Mouse (Mus musculus): Measurements from ENCODE around the gene Fam186a.
"Not testable (repeated sequence)": the region's sequence is repeated elsewhere in the genome, so short reads cannot be mapped to it uniquely, and the experiment has no call there.

The Fam186a gene

GRCm38 (mm10) chr15:99936659-99937058 lies 30.2 kb downstream of the Fam186a start:
- DNase-seq (ENCODE audit: inconsistent age in 2 of 2, low spot score in 1 of 2), result no peak

- no peak for DNase-seq (ENCODE audit: inconsistent age in 2 of 2, low spot score in 1 of 2)
Measured at GRCm38 (mm10) chr15:99934501-99934900, 32.4 kb downstream of the Fam186a start.

DNA sequence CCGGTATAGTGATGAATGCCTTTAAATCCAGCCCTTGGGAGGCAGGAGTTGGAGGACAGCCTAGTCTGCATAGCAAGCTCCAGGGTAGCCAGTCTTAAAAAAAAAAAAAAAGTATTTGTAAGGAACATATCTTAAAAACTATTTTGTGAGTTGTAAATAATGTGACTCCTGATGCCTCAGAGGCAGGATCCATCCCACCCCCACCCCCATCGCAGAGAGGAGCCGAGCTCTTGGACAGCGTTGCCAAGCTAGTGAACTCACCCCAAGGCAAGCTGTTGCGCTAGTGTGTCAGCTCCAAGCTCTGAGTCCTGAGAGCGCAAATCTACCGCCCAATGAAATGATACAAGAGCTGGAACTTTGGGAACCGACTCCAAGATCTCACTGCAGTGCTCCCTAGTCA lies 35.6 kb downstream of the Fam186a start:
- DNase-seq (ENCODE audit: inconsistent age in 2 of 2, low spot score in 1 of 2), result no peak

- DNase-seq (ENCODE audit: inconsistent age in 2 of 2, low spot score in 1 of 2), result no peak
Measured at GRCm38 (mm10) chr15:99919601-99920158, 47.2 kb downstream of the Fam186a start.

DNA sequence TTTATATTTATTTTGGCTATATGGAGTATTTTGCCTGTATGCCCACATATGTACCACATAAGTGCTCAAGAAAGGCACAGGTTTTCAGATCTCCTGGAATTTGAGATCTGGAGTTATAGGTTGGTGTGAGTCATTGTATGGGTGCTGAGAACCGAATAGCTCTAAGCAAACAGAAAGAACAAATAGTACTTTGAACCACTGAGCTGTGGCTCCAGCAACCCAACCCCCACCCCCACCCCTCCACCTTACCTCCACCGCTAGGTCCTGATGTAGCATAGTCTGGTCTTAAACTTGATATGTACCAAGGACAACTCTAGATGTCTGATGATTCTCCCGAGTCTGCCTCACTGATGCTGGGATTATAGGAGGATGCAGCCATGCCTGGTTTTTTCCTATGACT lies 49.6 kb downstream of the Fam186a start:
- no peak for DNase-seq (ENCODE audit: inconsistent age in 2 of 2, low spot score in 1 of 2)

DNA sequence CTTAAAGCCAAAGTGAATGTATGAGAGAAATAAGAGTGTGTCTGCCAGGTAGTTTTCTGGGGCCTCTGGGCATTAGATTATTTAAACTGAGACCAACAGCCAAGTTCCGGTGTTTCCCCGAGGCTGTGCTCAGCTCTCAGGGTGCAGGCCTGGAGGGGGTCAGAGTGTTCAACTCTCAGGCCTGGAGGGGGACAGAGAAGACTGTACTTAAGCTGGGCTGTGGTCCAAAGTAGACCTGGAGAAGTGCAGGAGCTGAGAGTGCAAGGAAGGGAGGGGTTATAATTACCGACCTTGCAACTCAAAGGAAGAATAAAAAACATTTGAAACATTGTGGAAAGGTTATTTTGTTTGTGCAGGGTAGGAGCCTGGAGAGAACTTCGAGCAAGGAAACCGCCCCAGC lies 52.2 kb downstream of the Fam186a start:
- no peak for DNase-seq (ENCODE audit: inconsistent age in 2 of 2, low spot score in 1 of 2)

- no peak for DNase-seq (ENCODE audit: inconsistent age in 2 of 2, low spot score in 1 of 2)
Measured at GRCm38 (mm10) chr15:99911785-99912184, 55.1 kb downstream of the Fam186a start.

GRCm38 (mm10) chr15:99909339-99909996 lies 57.4 kb downstream of the Fam186a start:
- DNase-seq (ENCODE audit: inconsistent age in 2 of 2, low spot score in 1 of 2), result peak in 1 of 2 experiments; percentile 56

DNA sequence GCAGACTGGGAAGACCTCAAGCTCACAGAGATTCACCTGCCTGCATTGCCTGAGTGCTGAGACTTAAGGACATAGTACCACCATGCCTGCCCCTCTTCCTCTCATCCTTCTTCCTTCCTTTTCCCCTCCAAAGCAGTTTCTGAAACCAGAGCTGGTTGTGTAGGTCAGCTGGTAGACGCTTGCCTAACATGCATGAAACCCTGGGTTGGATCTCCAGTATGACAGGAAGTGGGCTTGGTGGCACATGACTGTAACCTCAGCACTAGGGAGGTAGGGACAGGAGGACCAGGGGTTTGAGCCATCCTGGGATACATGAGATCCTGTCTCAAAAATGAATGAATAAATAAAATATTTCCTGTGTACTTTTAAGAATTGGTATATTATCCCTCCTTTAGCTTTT lies 59.3 kb downstream of the Fam186a start:
- DNase-seq (ENCODE audit: inconsistent age in 2 of 2, low spot score in 1 of 2), result no peak

- DNase-seq (ENCODE audit: inconsistent age in 2 of 2, low spot score in 1 of 2), result no peak
Measured at GRCm38 (mm10) chr15:99907041-99907440, 59.8 kb downstream of the Fam186a start.

GRCm38 (mm10) chr15:99904841-99905240 lies 62.0 kb downstream of the Fam186a start:
- DNase-seq (ENCODE audit: inconsistent age in 2 of 2, low spot score in 1 of 2), result no peak

DNA sequence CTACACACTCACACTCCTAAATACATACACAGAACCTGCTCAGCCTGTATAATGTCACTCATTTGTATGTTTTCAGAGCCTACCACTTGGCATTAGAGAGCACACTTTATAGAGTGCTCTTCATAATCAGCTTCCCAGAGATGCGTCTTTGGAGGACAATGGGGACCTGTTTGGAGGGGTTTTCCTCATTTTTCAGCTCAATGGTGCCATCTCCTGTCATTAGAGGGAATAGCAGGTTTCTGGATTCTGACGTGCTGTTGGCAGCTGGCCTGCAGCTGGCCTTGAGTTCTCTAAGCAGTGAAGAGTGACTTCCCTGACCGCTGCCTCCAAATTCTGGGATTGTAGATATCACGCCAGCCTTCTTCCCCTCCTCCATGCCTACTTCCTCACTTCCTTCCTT lies 62.5 kb downstream of the Fam186a start:
- peak; percentile 86 to 95 for DNase-seq (ENCODE audit: inconsistent age in 2 of 2, low spot score in 1 of 2)

- DNase-seq (ENCODE audit: inconsistent age in 2 of 2, low spot score in 1 of 2), result peak in 1 of 2 experiments; percentile 40
Measured at GRCm38 (mm10) chr15:99903227-99903626, 63.6 kb downstream of the Fam186a start.

- peak in 1 of 2 experiments; percentile 53 for DNase-seq (ENCODE audit: inconsistent age in 2 of 2, low spot score in 1 of 2)
Measured at GRCm38 (mm10) chr15:99902786-99903185, 64.1 kb downstream of the Fam186a start.

DNA sequence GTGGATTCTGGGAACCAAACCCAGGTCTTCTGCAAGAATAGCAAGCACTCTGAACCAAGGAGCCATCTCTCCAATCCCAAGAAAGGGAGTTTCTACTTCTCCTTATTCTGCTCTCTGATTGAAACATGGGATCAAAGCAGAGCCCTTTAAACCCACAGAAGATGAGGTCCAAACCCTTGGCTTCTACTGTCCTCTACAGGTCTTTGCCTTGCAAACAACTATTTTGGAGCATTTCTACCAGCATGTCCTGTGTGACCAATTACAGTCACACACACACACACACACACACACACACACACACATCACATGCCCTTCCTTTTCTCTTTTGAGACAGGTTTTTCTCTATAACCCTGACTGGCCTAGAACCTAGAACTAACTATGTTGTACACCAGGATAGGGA lies 70.2 kb downstream of the Fam186a start:
- no peak for DNase-seq (ENCODE audit: inconsistent age in 2 of 2, low spot score in 1 of 2)

DNA sequence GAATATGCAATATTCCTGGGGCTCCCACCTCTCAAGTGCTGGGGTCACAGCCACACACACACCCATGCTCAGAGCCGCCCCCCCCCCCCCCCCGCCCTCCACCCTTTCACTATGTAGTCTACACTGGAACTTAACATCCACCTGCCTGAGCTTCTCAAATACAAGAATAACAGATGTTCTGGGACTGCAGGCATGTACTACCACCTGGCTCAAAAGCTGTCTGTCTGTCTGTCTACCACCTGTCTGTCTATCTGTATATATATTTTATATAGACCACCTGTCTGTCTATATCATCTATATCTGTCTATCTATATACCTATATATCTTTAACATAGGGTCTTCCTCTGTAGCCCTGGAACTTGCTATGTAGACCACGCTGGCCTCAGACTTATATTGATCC lies 75.5 kb downstream of the Fam186a start:
- DNase-seq (ENCODE audit: inconsistent age in 2 of 2, low spot score in 1 of 2), result peak in 1 of 2 experiments; percentile 29

DNA sequence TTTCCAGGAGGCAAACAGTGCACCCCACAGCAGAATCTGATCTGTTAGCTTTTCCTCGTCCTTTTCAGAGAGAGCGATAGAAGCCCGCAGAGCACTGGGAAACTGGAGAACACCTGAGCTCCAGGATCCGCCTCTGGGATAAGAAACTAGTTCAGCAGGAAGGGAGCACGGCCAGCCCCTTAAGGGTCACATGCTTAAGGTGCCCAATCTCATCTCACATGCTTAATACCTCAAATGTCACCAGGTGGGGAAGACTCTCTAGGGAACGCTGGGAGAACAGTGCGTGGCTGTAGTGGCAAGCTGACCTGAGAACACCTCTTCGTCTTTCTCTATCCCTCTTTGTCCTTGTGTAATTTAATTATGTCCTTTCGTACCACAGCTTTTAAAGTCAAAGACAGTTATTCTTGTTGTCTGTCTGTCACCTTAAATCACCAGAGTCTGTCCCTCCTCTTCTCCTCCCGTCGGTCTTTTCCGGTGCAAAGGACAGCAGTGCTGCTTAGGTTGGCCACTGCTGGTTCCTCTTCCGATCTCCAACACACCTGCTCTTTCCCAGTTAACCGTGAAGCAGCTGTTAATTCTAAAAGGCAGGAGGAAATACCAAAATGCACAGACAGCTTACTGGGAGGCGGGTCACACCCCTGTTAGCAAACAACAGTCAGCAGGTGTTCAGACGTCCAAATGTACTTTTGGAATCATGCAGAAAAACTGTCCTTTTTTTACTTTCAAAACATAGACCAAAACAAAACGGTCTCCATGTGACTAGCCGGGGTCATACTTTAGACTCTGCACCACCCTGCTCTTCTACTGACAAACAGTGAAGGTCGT lies 76.2 kb downstream of the Fam186a start:
- peak; percentile 38 to 73 for DNase-seq (ENCODE audit: inconsistent age in 2 of 2, low spot score in 1 of 2)

- peak; percentile 10 to 66 for DNase-seq (ENCODE audit: inconsistent age in 2 of 2, low spot score in 1 of 2)
Measured at GRCm38 (mm10) chr15:99889275-99889874, 77.5 kb downstream of the Fam186a start.

GRCm38 (mm10) chr15:99887130-99887529 lies 79.7 kb downstream of the Fam186a start:
- DNase-seq (ENCODE audit: inconsistent age in 2 of 2, low spot score in 1 of 2), result not testable (repeated sequence)

DNA sequence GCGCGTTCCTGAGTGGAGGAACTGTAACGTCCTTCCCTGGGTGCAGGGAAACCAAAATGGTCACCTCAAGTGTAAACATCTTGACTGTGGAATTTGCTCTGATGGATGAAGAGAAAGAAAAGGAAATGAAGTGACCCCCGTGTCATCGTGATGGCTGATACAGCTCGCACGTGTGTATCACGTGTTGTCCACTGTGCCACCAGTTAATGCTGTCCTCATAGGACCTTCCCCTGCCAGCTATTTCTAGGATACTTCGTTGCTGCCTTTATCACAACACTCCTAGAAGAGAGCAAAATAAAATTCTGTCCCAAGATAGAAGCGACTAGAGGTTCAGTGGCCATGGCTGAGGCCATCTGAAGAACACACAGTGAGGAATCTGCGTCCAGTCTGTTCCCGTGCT lies 82.8 kb downstream of the Fam186a start:
- DNase-seq (ENCODE audit: inconsistent age in 2 of 2, low spot score in 1 of 2), result no peak

DNA sequence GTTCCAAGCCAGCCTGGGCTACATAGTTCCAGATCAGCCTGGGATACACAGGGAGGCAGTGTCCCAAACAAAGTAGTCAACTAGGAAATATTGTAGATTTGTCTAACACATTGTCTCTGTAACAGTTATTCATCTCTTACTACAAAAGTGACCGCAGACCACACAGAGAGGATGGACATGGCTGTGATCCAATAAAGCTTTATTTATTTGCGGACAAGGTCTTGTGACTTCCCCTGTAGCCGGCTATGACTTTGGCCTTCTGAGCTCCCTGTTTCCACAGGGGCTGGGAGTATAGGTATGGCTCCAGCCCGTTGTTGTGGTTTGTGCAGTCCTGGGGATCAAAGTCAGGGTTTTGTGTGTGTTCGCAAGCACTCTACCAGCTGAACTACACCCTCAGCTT lies 88.3 kb downstream of the Fam186a start:
- DNase-seq (ENCODE audit: inconsistent age in 2 of 2, low spot score in 1 of 2), result peak in 1 of 2 experiments; percentile 60

Data from adrenal gland, adult (tissue).